Mouse (Mus musculus): ENCODE results near the gene Ttc34.

GRCm38 (mm10) chr4:154880730-154881129 is 43.5 kb downstream of the Ttc34 start:
- TF ChIP-seq POLR2A (IDR thresholded peaks at IDR 0.05; ENCODE audit: low read depth, low read length) (no peak), CTCF (IDR thresholded peaks at IDR 0.05; ENCODE audit: borderline replicate concordance, insufficient read depth, low read length) (no peak)

Data from embryonic fibroblast, embryonic 13.5 days (primary cell).